Mouse (Mus musculus): ENCODE data around the gene Cntrl.

- no peak for TF ChIP-seq CTCF (IDR thresholded peaks at IDR 0.05; ENCODE audit: low read depth)
- TF ChIP-seq EP300 (optimal IDR thresholded peaks at IDR 0.05), result no peak
Observed at GRCm38 (mm10) chr2:35160206-35160605, 50.9 kb downstream of the Cntrl start.

Data from stomach, postnatal 0 days (tissue).